Mouse (Mus musculus): ENCODE measurements around the gene Cers2.

GRCm38 (mm10) chr3:95357746-95358145 is 43.2 kb downstream of the Cers2 start:
- no peak for TF ChIP-seq E2F4 (IDR thresholded peaks at IDR 0.05; ENCODE audit: insufficient read depth)
- TF ChIP-seq POLR2A (IDR thresholded peaks at IDR 0.05; ENCODE audit: insufficient read length, low read depth), result no peak
- no peak for TF ChIP-seq MAX (IDR thresholded peaks at IDR 0.05; ENCODE audit: low read depth)
- TF ChIP-seq CEBPB (IDR thresholded peaks at IDR 0.05; ENCODE audit: insufficient read depth, poor library complexity, severe bottlenecking), result no peak
- TF ChIP-seq REST (IDR thresholded peaks at IDR 0.05; ENCODE audit: insufficient read depth, insufficient read length), result no peak
- TF ChIP-seq TCF3 (IDR thresholded peaks at IDR 0.05; ENCODE audit: insufficient read length, low read depth), result no peak
- TF ChIP-seq MYOG (IDR thresholded peaks at IDR 0.05; ENCODE audit: control insufficient read depth in 1 of 3, insufficient read depth in 1 of 3, insufficient read length in 2 of 3, low read depth in 2 of 3), result no peak

All from myocyte (in vitro differentiated cells).